Mouse (Mus musculus): ENCODE measurements around the gene Tbx15. TPM values are rescaled to one million over a fixed set of nuclear protein-coding genes. Genes with fewer than 3 reads are reported as not detected.

The Tbx15 gene
- polyA plus RNA-seq, 1 experiment from 2014 or later: 0.30 TPM

DNA sequence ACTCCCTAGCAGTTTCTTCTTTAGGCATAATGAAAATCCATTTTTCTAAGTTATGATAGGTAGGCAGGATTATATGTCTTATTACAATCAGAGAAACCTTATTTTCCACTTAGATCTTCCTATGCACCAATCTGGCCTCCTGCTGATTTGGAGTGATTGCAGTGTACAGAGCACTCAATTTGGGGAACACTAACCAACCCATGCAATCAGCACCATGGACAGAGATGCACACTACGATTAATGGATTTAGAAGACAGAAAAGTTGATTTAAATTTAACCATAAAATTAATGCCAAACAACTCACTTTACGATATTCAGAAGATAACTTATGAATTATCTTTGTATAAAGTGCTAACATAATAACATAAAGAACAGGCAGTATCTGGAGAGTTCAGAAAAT lies 70.7 kb downstream of the Tbx15 start:
- H3K36me3 ChIP-seq (ENCODE audit: control insufficient read depth, insufficient read depth): no peaks in the 10 kb centered on the region
- H3K4me2 ChIP-seq (ENCODE audit: low read depth, low read length): no peak overlapping the region
- H3K27me3 ChIP-seq (ENCODE audit: control insufficient read depth, insufficient read depth, low read depth, low read length): no peaks in the 10 kb centered on the region
- no peak overlapping the region for H3K9ac ChIP-seq (ENCODE audit: low read depth, low read length)
- H3K27ac ChIP-seq (ENCODE audit: low read length): no peak overlapping the region
- ATAC-seq (ENCODE audit: low read depth): no peak
- H3K9me3 ChIP-seq (replicated peaks; ENCODE audit: control insufficient read depth, low read length): no peaks in the 10 kb centered on the region
- WGBS (ENCODE audit: insufficient replicate concordance): 36% methylated on average over 2 of the region's 2 CpGs
- no peaks in the 10 kb centered on the region for H3K4me1 ChIP-seq (ENCODE audit: control insufficient read depth, low read depth, low read length)
- H3K4me3 ChIP-seq (ENCODE audit: low read depth, low read length): no peak overlapping the region

GRCm38 (mm10) chr3:99311943-99312635 lies 71.9 kb downstream of the Tbx15 start:
- ATAC-seq (ENCODE audit: low read depth): no peak
- Histone ChIP-seq H3K9ac (ENCODE audit: low read depth, low read length) (no peak overlapping the region), H3K9me3 (replicated peaks; ENCODE audit: control insufficient read depth, low read length) (no peaks in the 10 kb centered on the region), H3K36me3 (ENCODE audit: control insufficient read depth, insufficient read depth) (no peaks in the 10 kb centered on the region), H3K27me3 (ENCODE audit: control insufficient read depth, insufficient read depth, low read depth, low read length) (no peaks in the 10 kb centered on the region), H3K4me2 (ENCODE audit: low read depth, low read length) (no peak overlapping the region), H3K4me3 (ENCODE audit: low read depth, low read length) (no peak overlapping the region), H3K27ac (ENCODE audit: low read length) (no peak overlapping the region), H3K4me1 (ENCODE audit: control insufficient read depth, low read depth, low read length) (no peaks in the 10 kb centered on the region)
- WGBS (ENCODE audit: insufficient replicate concordance): 47% methylated on average over 7 of the region's 7 CpGs

DNA sequence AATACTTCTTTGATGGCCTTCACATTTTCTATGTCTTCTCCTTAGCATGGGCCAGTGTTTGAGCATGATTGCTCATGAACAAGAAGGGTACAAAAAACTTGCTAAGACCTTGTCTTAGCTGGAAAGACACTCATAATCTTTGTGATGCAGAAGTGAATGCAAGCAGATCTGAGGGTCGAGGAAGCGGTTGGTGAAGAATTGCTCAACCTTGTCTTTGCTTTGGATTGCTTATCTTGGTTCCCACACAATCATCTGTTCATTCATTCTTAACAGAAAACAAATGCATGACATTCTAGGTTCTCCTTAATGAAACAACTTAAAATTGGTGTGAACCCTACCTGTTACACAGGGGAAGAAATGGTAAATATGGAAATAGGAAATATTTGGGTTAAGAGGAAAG lies 82.2 kb downstream of the Tbx15 start:
- H3K4me1 ChIP-seq (ENCODE audit: control insufficient read depth, low read depth, low read length): no peaks in the 10 kb centered on the region
- H3K9me3 ChIP-seq (replicated peaks; ENCODE audit: control insufficient read depth, low read length): no peaks in the 10 kb centered on the region
- no peak overlapping the region for H3K27ac ChIP-seq (ENCODE audit: low read length)
- no peak overlapping the region for H3K4me3 ChIP-seq (ENCODE audit: low read depth, low read length)
- no peaks in the 10 kb centered on the region for H3K36me3 ChIP-seq (ENCODE audit: control insufficient read depth, insufficient read depth)
- H3K9ac ChIP-seq (ENCODE audit: low read depth, low read length): no peak overlapping the region
- ATAC-seq (ENCODE audit: low read depth): no peak
- WGBS (ENCODE audit: insufficient replicate concordance): 52% methylated on average over 2 of the region's 2 CpGs
- H3K27me3 ChIP-seq (ENCODE audit: control insufficient read depth, insufficient read depth, low read depth, low read length): no peaks in the 10 kb centered on the region
- no peak overlapping the region for H3K4me2 ChIP-seq (ENCODE audit: low read depth, low read length)

DNA sequence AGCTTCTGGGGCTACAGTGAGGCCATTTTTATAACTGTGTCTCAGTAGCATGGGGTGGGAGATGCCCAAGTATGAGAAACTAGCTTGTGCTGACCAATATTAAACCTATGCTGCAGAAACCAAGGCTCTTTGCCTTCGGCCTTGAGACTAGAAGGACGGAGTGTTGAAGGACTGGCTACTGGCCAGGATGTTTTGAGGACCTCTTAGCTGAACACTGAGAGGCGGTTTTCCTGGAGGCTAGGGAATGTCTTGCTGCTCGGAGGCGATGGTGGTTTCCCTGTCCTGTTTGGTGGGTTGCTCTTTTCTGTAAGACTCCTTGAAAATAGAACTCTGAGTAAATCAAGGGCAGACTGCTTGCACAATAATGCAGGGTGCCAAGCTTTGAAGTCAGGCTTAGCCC lies 89.1 kb downstream of the Tbx15 start:
- H3K27ac ChIP-seq (ENCODE audit: low read length): no peak overlapping the region
- H3K36me3 ChIP-seq (ENCODE audit: control insufficient read depth, insufficient read depth): no peaks in the 10 kb centered on the region
- H3K9ac ChIP-seq (ENCODE audit: low read depth, low read length): no peak overlapping the region
- H3K4me3 ChIP-seq (ENCODE audit: low read depth, low read length): no peak overlapping the region
- WGBS (ENCODE audit: insufficient replicate concordance): 57% methylated on average over 5 of the region's 5 CpGs
- no peaks in the 10 kb centered on the region for H3K9me3 ChIP-seq (replicated peaks; ENCODE audit: control insufficient read depth, low read length)
- H3K27me3 ChIP-seq (ENCODE audit: control insufficient read depth, insufficient read depth, low read depth, low read length): no peaks in the 10 kb centered on the region
- H3K4me1 ChIP-seq (ENCODE audit: control insufficient read depth, low read depth, low read length): no peaks in the 10 kb centered on the region
- no peak overlapping the region for H3K4me2 ChIP-seq (ENCODE audit: low read depth, low read length)
- ATAC-seq (ENCODE audit: low read depth): no peak

- no peak overlapping the region for H3K4me2 ChIP-seq (ENCODE audit: low read depth, low read length)
- H3K9ac ChIP-seq (ENCODE audit: low read depth, low read length): no peak overlapping the region
- H3K4me1 ChIP-seq (ENCODE audit: control insufficient read depth, low read depth, low read length): no peaks in the 10 kb centered on the region
- 64% methylated on average over 8 of the region's 8 CpGs for WGBS (ENCODE audit: insufficient replicate concordance)
- no peak overlapping the region for H3K27ac ChIP-seq (ENCODE audit: low read length)
- no peak overlapping the region for H3K4me3 ChIP-seq (ENCODE audit: low read depth, low read length)
- no peaks in the 10 kb centered on the region for H3K36me3 ChIP-seq (ENCODE audit: control insufficient read depth, insufficient read depth)
- H3K9me3 ChIP-seq (replicated peaks; ENCODE audit: control insufficient read depth, low read length): no peaks in the 10 kb centered on the region
- ATAC-seq (ENCODE audit: low read depth): no peak
- H3K27me3 ChIP-seq (ENCODE audit: control insufficient read depth, insufficient read depth, low read depth, low read length): no peaks in the 10 kb centered on the region
These were observed 90.9 kb downstream of the Tbx15 start for GRCm38 (mm10) chr3:99331086-99331485.

- no peak overlapping the region for H3K27ac ChIP-seq (ENCODE audit: low read length)
- H3K4me1 ChIP-seq (ENCODE audit: control insufficient read depth, low read depth, low read length): no peaks in the 10 kb centered on the region
- no peak overlapping the region for H3K4me3 ChIP-seq (ENCODE audit: low read depth, low read length)
- WGBS (ENCODE audit: insufficient replicate concordance): 42% methylated on average over 2 of the region's 2 CpGs
- no peaks in the 10 kb centered on the region for H3K36me3 ChIP-seq (ENCODE audit: control insufficient read depth, insufficient read depth)
- no peak for ATAC-seq (ENCODE audit: low read depth)
- no peak overlapping the region for H3K4me2 ChIP-seq (ENCODE audit: low read depth, low read length)
- no peak overlapping the region for H3K9ac ChIP-seq (ENCODE audit: low read depth, low read length)
- H3K27me3 ChIP-seq (ENCODE audit: control insufficient read depth, insufficient read depth, low read depth, low read length): no peaks in the 10 kb centered on the region
- no peaks in the 10 kb centered on the region for H3K9me3 ChIP-seq (replicated peaks; ENCODE audit: control insufficient read depth, low read length)
These were observed 96.7 kb downstream of the Tbx15 start for GRCm38 (mm10) chr3:99336866-99337265.

- no peak overlapping the region for H3K27ac ChIP-seq (ENCODE audit: low read length)
- H3K9me3 ChIP-seq (replicated peaks; ENCODE audit: control insufficient read depth, low read length): no peaks in the 10 kb centered on the region
- H3K4me1 ChIP-seq (ENCODE audit: control insufficient read depth, low read depth, low read length): no peaks in the 10 kb centered on the region
- H3K36me3 ChIP-seq (ENCODE audit: control insufficient read depth, insufficient read depth): no peaks in the 10 kb centered on the region
- no peaks in the 10 kb centered on the region for H3K27me3 ChIP-seq (ENCODE audit: control insufficient read depth, insufficient read depth, low read depth, low read length)
- no peak for ATAC-seq (ENCODE audit: low read depth)
- no peak overlapping the region for H3K4me3 ChIP-seq (ENCODE audit: low read depth, low read length)
- 35% methylated on average over 1 of the region's 1 CpGs for WGBS (ENCODE audit: insufficient replicate concordance)
- H3K4me2 ChIP-seq (ENCODE audit: low read depth, low read length): no peak overlapping the region
- no peak overlapping the region for H3K9ac ChIP-seq (ENCODE audit: low read depth, low read length)
These were observed 98.6 kb downstream of the Tbx15 start for GRCm38 (mm10) chr3:99338756-99339155.

DNA sequence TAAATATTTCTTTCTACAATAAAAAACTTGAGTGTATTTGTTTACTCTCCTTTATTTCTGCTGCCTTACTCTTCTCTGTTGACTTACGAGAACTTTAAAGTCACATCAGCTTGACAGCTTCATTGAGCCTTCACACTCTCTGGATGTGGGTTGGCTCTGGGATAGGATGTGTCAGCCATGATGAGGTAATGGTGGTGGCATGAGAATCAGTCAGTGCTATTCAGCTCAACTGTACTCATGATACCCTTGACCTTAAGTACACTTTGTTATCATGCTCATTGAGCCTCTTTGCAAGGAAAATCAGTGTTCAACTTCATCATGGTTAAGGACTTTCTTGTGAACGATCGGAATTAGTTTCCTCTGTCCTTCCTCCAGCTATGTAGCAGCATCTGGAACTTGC lies 99.8 kb downstream of the Tbx15 start:
- no peaks in the 10 kb centered on the region for H3K36me3 ChIP-seq (ENCODE audit: control insufficient read depth, insufficient read depth)
- no peak overlapping the region for H3K9ac ChIP-seq (ENCODE audit: low read depth, low read length)
- H3K4me2 ChIP-seq (ENCODE audit: low read depth, low read length): no peak overlapping the region
- no peaks in the 10 kb centered on the region for H3K4me1 ChIP-seq (ENCODE audit: control insufficient read depth, low read depth, low read length)
- ATAC-seq (ENCODE audit: low read depth): no peak
- H3K27me3 ChIP-seq (ENCODE audit: control insufficient read depth, insufficient read depth, low read depth, low read length): no peaks in the 10 kb centered on the region
- H3K27ac ChIP-seq (ENCODE audit: low read length): no peak overlapping the region
- H3K9me3 ChIP-seq (replicated peaks; ENCODE audit: control insufficient read depth, low read length): no peaks in the 10 kb centered on the region
- no peak overlapping the region for H3K4me3 ChIP-seq (ENCODE audit: low read depth, low read length)
- WGBS (ENCODE audit: insufficient replicate concordance): 47% methylated on average over 3 of the region's 3 CpGs

- H3K27me3 ChIP-seq (ENCODE audit: control insufficient read depth, insufficient read depth, low read depth, low read length): no peaks in the 10 kb centered on the region
- no peak overlapping the region for H3K4me3 ChIP-seq (ENCODE audit: low read depth, low read length)
- no peak overlapping the region for H3K4me2 ChIP-seq (ENCODE audit: low read depth, low read length)
- H3K36me3 ChIP-seq (ENCODE audit: control insufficient read depth, insufficient read depth): no peaks in the 10 kb centered on the region
- H3K9me3 ChIP-seq (replicated peaks; ENCODE audit: control insufficient read depth, low read length): no peaks in the 10 kb centered on the region
- ATAC-seq (ENCODE audit: low read depth): no peak
- 50% methylated on average over 2 of the region's 2 CpGs for WGBS (ENCODE audit: insufficient replicate concordance)
- H3K27ac ChIP-seq (ENCODE audit: low read length): no peak overlapping the region
- no peak overlapping the region for H3K9ac ChIP-seq (ENCODE audit: low read depth, low read length)
- no peaks in the 10 kb centered on the region for H3K4me1 ChIP-seq (ENCODE audit: control insufficient read depth, low read depth, low read length)
These were observed 139.6 kb downstream of the Tbx15 start for GRCm38 (mm10) chr3:99379616-99380250.
